Mouse (Mus musculus): ENCODE data around the gene Ksr1. TPM values are rescaled to one million over a fixed set of nuclear protein-coding genes. Genes with fewer than 3 reads are reported as not detected.
A peak's percentile ranks its signal among the peaks of the same experiment; 100 is the strongest.

The Ksr1 gene
- 8.6 and 8.9 TPM in 2 replicates for polyA plus RNA-seq (2014; fragmentation: Nextera tagmentation; extraction: Ambion mirVana)

- Histone ChIP-seq H3K27me3 (ENCODE audit: control insufficient read depth, insufficient read depth, low read length) (no peaks in the 10 kb centered on the region), H3K9ac (replicated peaks; ENCODE audit: low read depth, low read length) (peak within 1 kb of the TSS; percentile 89), H3K36me3 (ENCODE audit: control insufficient read depth, insufficient read depth, low read length) (no peaks in the 10 kb centered on the region), H3K9me3 (ENCODE audit: control insufficient read depth, low read length) (no peaks in the 10 kb centered on the region), H3K4me1 (ENCODE audit: control insufficient read depth, insufficient read depth, low read length) (peaks cover 8% of the 10 kb centered on the region; the same call in 1 of the 2 replicates), H3K27ac (ENCODE audit: low read depth, low read length) (peak within 1 kb of the TSS; percentile 88), H3K4me2 (ENCODE audit: low read depth, low read length) (peak within 1 kb of the TSS; percentile 66), H3K4me3 (ENCODE audit: low read depth, low read length) (peak within 1 kb of the TSS; percentile 70)
- WGBS: 1% methylated on average over 28 of the region's 42 CpGs
- ATAC-seq (ENCODE audit: low read depth): peak; percentile 95
Observed at GRCm38 (mm10) chr11:79146331-79146767, at the start of gene Ksr1. Gene Ksr1, minus strand, starts transcription at chr11:79146407.

GRCm38 (mm10) chr11:79192176-79192575 lies 46.0 kb upstream of the Ksr1 start:
- H3K36me3 ChIP-seq (ENCODE audit: control insufficient read depth, insufficient read depth, low read length): no peaks in the 10 kb centered on the region
- no peak overlapping the region for H3K4me2 ChIP-seq (ENCODE audit: low read depth, low read length)
- ATAC-seq (ENCODE audit: low read depth): no peak
- no peaks in the 10 kb centered on the region for H3K9me3 ChIP-seq (ENCODE audit: control insufficient read depth, low read length)
- no peak overlapping the region for H3K27ac ChIP-seq (ENCODE audit: low read depth, low read length)
- no peak overlapping the region for H3K9ac ChIP-seq (replicated peaks; ENCODE audit: low read depth, low read length)
- H3K4me3 ChIP-seq (ENCODE audit: low read depth, low read length): no peak overlapping the region
- H3K27me3 ChIP-seq (ENCODE audit: control insufficient read depth, insufficient read depth, low read length): no peaks in the 10 kb centered on the region
- WGBS: 92% methylated on average over 1 of the region's 1 CpGs
- H3K4me1 ChIP-seq (ENCODE audit: control insufficient read depth, insufficient read depth, low read length): no peaks in the 10 kb centered on the region

- Histone ChIP-seq H3K27ac (ENCODE audit: low read depth, low read length) (no peak overlapping the region), H3K9ac (replicated peaks; ENCODE audit: low read depth, low read length) (no peak overlapping the region), H3K4me3 (ENCODE audit: low read depth, low read length) (no peak overlapping the region), H3K9me3 (ENCODE audit: control insufficient read depth, low read length) (no peaks in the 10 kb centered on the region), H3K4me1 (ENCODE audit: control insufficient read depth, insufficient read depth, low read length) (no peaks in the 10 kb centered on the region), H3K4me2 (ENCODE audit: low read depth, low read length) (no peak overlapping the region), H3K36me3 (ENCODE audit: control insufficient read depth, insufficient read depth, low read length) (no peaks in the 10 kb centered on the region), H3K27me3 (ENCODE audit: control insufficient read depth, insufficient read depth, low read length) (no peaks in the 10 kb centered on the region)
- ATAC-seq (ENCODE audit: low read depth): no peak
- WGBS: 94% methylated on average over 4 of the region's 4 CpGs
Observed at GRCm38 (mm10) chr11:79191214-79191613, 45.0 kb upstream of the Ksr1 start.

GRCm38 (mm10) chr11:79190257-79190656 lies 44.0 kb upstream of the Ksr1 start:
- no peak overlapping the region for H3K27ac ChIP-seq (ENCODE audit: low read depth, low read length)
- no peak for ATAC-seq (ENCODE audit: low read depth)
- H3K9ac ChIP-seq (replicated peaks; ENCODE audit: low read depth, low read length): no peak overlapping the region
- no peaks in the 10 kb centered on the region for H3K27me3 ChIP-seq (ENCODE audit: control insufficient read depth, insufficient read depth, low read length)
- no peaks in the 10 kb centered on the region for H3K9me3 ChIP-seq (ENCODE audit: control insufficient read depth, low read length)
- H3K36me3 ChIP-seq (ENCODE audit: control insufficient read depth, insufficient read depth, low read length): no peaks in the 10 kb centered on the region
- H3K4me1 ChIP-seq (ENCODE audit: control insufficient read depth, insufficient read depth, low read length): no peaks in the 10 kb centered on the region
- no peak overlapping the region for H3K4me3 ChIP-seq (ENCODE audit: low read depth, low read length)
- 91% methylated on average over 2 of the region's 2 CpGs for WGBS
- no peak overlapping the region for H3K4me2 ChIP-seq (ENCODE audit: low read depth, low read length)

- Histone ChIP-seq H3K9me3 (ENCODE audit: control insufficient read depth, low read length) (no peaks in the 10 kb centered on the region), H3K4me2 (ENCODE audit: low read depth, low read length) (no peak overlapping the region), H3K27me3 (ENCODE audit: control insufficient read depth, insufficient read depth, low read length) (no peaks in the 10 kb centered on the region), H3K9ac (replicated peaks; ENCODE audit: low read depth, low read length) (no peak overlapping the region), H3K4me3 (ENCODE audit: low read depth, low read length) (no peak overlapping the region), H3K4me1 (ENCODE audit: control insufficient read depth, insufficient read depth, low read length) (no peaks in the 10 kb centered on the region), H3K27ac (ENCODE audit: low read depth, low read length) (no peak overlapping the region), H3K36me3 (ENCODE audit: control insufficient read depth, insufficient read depth, low read length) (no peaks in the 10 kb centered on the region)
- no peak for ATAC-seq (ENCODE audit: low read depth)
- WGBS: 74% methylated on average over 6 of the region's 6 CpGs
Observed at GRCm38 (mm10) chr11:79188176-79188575, 42.0 kb upstream of the Ksr1 start.

- no peak overlapping the region for H3K4me2 ChIP-seq (ENCODE audit: low read depth, low read length)
- no peak overlapping the region for H3K4me3 ChIP-seq (ENCODE audit: low read depth, low read length)
- no peaks in the 10 kb centered on the region for H3K9me3 ChIP-seq (ENCODE audit: control insufficient read depth, low read length)
- no peaks in the 10 kb centered on the region for H3K36me3 ChIP-seq (ENCODE audit: control insufficient read depth, insufficient read depth, low read length)
- H3K9ac ChIP-seq (replicated peaks; ENCODE audit: low read depth, low read length): no peak overlapping the region
- no peak for ATAC-seq (ENCODE audit: low read depth)
- no peaks in the 10 kb centered on the region for H3K4me1 ChIP-seq (ENCODE audit: control insufficient read depth, insufficient read depth, low read length)
- no peak overlapping the region for H3K27ac ChIP-seq (ENCODE audit: low read depth, low read length)
- WGBS: 71% methylated on average over 4 of the region's 4 CpGs
- H3K27me3 ChIP-seq (ENCODE audit: control insufficient read depth, insufficient read depth, low read length): no peaks in the 10 kb centered on the region
Observed at GRCm38 (mm10) chr11:79187291-79187690, 41.1 kb upstream of the Ksr1 start.

GRCm38 (mm10) chr11:79185683-79186082 lies 39.5 kb upstream of the Ksr1 start:
- Histone ChIP-seq H3K9me3 (ENCODE audit: control insufficient read depth, low read length) (no peaks in the 10 kb centered on the region), H3K27me3 (ENCODE audit: control insufficient read depth, insufficient read depth, low read length) (no peaks in the 10 kb centered on the region), H3K36me3 (ENCODE audit: control insufficient read depth, insufficient read depth, low read length) (no peaks in the 10 kb centered on the region), H3K4me3 (ENCODE audit: low read depth, low read length) (no peak overlapping the region), H3K27ac (ENCODE audit: low read depth, low read length) (no peak overlapping the region), H3K4me1 (ENCODE audit: control insufficient read depth, insufficient read depth, low read length) (no peaks in the 10 kb centered on the region), H3K9ac (replicated peaks; ENCODE audit: low read depth, low read length) (no peak overlapping the region), H3K4me2 (ENCODE audit: low read depth, low read length) (no peak overlapping the region)
- no peak for ATAC-seq (ENCODE audit: low read depth)
- 88% methylated on average over 6 of the region's 6 CpGs for WGBS

GRCm38 (mm10) chr11:79184126-79184888 lies 38.1 kb upstream of the Ksr1 start:
- Histone ChIP-seq H3K9me3 (ENCODE audit: control insufficient read depth, low read length) (no peaks in the 10 kb centered on the region), H3K4me3 (ENCODE audit: low read depth, low read length) (no peak overlapping the region), H3K27ac (ENCODE audit: low read depth, low read length) (no peak overlapping the region), H3K9ac (replicated peaks; ENCODE audit: low read depth, low read length) (no peak overlapping the region), H3K27me3 (ENCODE audit: control insufficient read depth, insufficient read depth, low read length) (no peaks in the 10 kb centered on the region), H3K36me3 (ENCODE audit: control insufficient read depth, insufficient read depth, low read length) (no peaks in the 10 kb centered on the region), H3K4me2 (ENCODE audit: low read depth, low read length) (no peak overlapping the region), H3K4me1 (ENCODE audit: control insufficient read depth, insufficient read depth, low read length) (no peaks in the 10 kb centered on the region)
- ATAC-seq (ENCODE audit: low read depth): no peak
- WGBS: 89% methylated on average over 3 of the region's 3 CpGs

GRCm38 (mm10) chr11:79183400-79183799 lies 37.2 kb upstream of the Ksr1 start:
- no peak for ATAC-seq (ENCODE audit: low read depth)
- Histone ChIP-seq H3K4me2 (ENCODE audit: low read depth, low read length) (no peak overlapping the region), H3K9ac (replicated peaks; ENCODE audit: low read depth, low read length) (no peak overlapping the region), H3K4me3 (ENCODE audit: low read depth, low read length) (no peak overlapping the region), H3K9me3 (ENCODE audit: control insufficient read depth, low read length) (no peaks in the 10 kb centered on the region), H3K27me3 (ENCODE audit: control insufficient read depth, insufficient read depth, low read length) (no peaks in the 10 kb centered on the region), H3K36me3 (ENCODE audit: control insufficient read depth, insufficient read depth, low read length) (no peaks in the 10 kb centered on the region), H3K27ac (ENCODE audit: low read depth, low read length) (no peak overlapping the region), H3K4me1 (ENCODE audit: control insufficient read depth, insufficient read depth, low read length) (no peaks in the 10 kb centered on the region)
- 93% methylated on average over 6 of the region's 6 CpGs for WGBS

Measured in neural tube, embryonic 14.5 days (tissue).